Mouse (Mus musculus): ENCODE measurements at regions not wholly inside any gene's neighbourhood (a gene's known extent, or its start where the extent isn't known, plus 50 kb on each side); places are given as distances from the start of the nearest gene placed in this dataset.

- no peak for DNase-seq (ENCODE audit: low read depth in 1 of 2, low spot score in 2 of 2)
- no peaks in the 10 kb centered on the region for H3K36me3 ChIP-seq (ENCODE audit: control insufficient read depth, insufficient read depth, low read length)
- H3K4me1 ChIP-seq (ENCODE audit: control insufficient read depth, insufficient read depth, insufficient read length), result no peaks in the 10 kb centered on the region
- no peak overlapping the region for H3K27ac ChIP-seq (ENCODE audit: insufficient read depth, low read length)
- TF ChIP-seq CTCF (IDR thresholded peaks at IDR 0.05; ENCODE audit: extremely low read depth, insufficient read depth, insufficient read length, insufficient replicate concordance) (no peak), POLR2A (IDR thresholded peaks at IDR 0.05; ENCODE audit: low read depth, low read length) (no peak)
- no peaks in the 10 kb centered on the region for H3K27me3 ChIP-seq (ENCODE audit: control insufficient read depth, insufficient read depth, low read length)
- H3K4me3 ChIP-seq (ENCODE audit: extremely low read depth, insufficient read depth, insufficient read length), result no peak overlapping the region
- WGBS, result 89% methylated on average over 8 of the region's 8 CpGs
Measured at GRCm38 (mm10) chr3:128220776-128221550, 324.8 kb upstream of the Fam241a start.

DNA sequence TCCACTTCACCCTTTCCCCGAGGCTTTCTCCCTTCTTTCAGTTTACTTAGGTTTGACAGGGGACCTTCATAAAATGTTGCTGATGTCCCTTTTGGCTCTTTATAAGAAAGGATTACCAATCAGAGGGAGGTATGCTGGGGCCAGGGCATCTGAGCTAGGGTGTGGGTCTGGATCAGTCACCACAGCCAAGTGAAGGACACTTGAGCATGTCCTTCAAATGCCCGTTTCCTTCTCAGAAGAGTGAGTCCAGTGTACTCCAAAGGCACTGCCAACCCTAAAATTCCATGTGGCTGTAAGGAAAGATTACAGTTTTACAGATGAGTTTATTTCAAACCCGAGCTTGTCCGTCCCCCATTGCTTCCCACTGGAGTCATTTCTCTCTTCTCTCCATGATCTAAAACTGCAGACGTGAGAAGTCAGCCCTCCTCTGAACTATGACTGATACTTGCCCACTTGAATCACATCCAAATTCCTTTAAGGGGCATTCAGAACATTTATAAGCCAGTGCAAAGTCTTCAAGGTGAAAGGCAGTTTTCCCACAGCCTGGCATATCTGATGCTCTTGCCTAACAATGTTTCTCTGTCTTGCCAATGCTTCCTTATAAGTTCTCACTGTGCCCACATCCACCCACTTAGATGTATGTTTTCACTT lies 321.8 kb upstream of the Fam241a start:
- DNase-seq (ENCODE audit: low read depth in 1 of 2, low spot score in 2 of 2), result no peak
- WGBS, result 83% methylated on average over 5 of the region's 5 CpGs
- H3K4me3 ChIP-seq (ENCODE audit: extremely low read depth, insufficient read depth, insufficient read length), result no peak overlapping the region
- TF ChIP-seq POLR2A (IDR thresholded peaks at IDR 0.05; ENCODE audit: low read depth, low read length), result no peak
- TF ChIP-seq CTCF (IDR thresholded peaks at IDR 0.05; ENCODE audit: extremely low read depth, insufficient read depth, insufficient read length, insufficient replicate concordance), result no peak
- no peaks in the 10 kb centered on the region for H3K27me3 ChIP-seq (ENCODE audit: control insufficient read depth, insufficient read depth, low read length)
- H3K4me1 ChIP-seq (ENCODE audit: control insufficient read depth, insufficient read depth, insufficient read length), result no peaks in the 10 kb centered on the region
- H3K36me3 ChIP-seq (ENCODE audit: control insufficient read depth, insufficient read depth, low read length), result no peaks in the 10 kb centered on the region
- no peak overlapping the region for H3K27ac ChIP-seq (ENCODE audit: insufficient read depth, low read length)

DNA sequence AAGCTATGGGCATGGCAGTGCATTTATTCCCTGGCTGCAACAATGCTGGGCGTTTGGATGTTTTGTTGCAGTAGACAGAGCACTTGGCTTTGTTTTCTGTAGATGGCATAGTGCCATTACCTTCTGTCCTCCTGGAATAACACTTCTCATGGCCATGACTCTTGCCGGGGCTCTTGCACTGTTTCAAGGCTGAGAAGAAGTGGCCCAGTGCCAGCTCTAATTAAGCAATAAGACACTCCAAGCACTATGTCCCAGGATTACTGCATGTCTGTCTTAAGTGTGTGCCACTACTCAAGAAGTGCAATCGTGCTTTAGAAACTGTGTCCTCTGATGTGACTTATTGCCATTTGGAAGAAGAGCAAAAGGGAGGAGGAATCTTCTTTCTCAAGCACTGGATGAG lies 316.1 kb upstream of the Fam241a start:
- Histone ChIP-seq H3K4me3 (ENCODE audit: extremely low read depth, insufficient read depth, insufficient read length) (no peak overlapping the region), H3K4me1 (ENCODE audit: control insufficient read depth, insufficient read depth, insufficient read length) (no peaks in the 10 kb centered on the region), H3K27me3 (ENCODE audit: control insufficient read depth, insufficient read depth, low read length) (no peaks in the 10 kb centered on the region), H3K36me3 (ENCODE audit: control insufficient read depth, insufficient read depth, low read length) (no peaks in the 10 kb centered on the region), H3K27ac (ENCODE audit: insufficient read depth, low read length) (no peak overlapping the region)
- DNase-seq (ENCODE audit: low read depth in 1 of 2, low spot score in 2 of 2), result no peak
- TF ChIP-seq CTCF (IDR thresholded peaks at IDR 0.05; ENCODE audit: extremely low read depth, insufficient read depth, insufficient read length, insufficient replicate concordance), result no peak
- no peak for TF ChIP-seq POLR2A (IDR thresholded peaks at IDR 0.05; ENCODE audit: low read depth, low read length)
- 76% methylated on average over 3 of the region's 3 CpGs for WGBS

GRCm38 (mm10) chr3:128210591-128210990 lies 314.5 kb upstream of the Fam241a start:
- H3K36me3 ChIP-seq (ENCODE audit: control insufficient read depth, insufficient read depth, low read length), result no peaks in the 10 kb centered on the region
- no peak for TF ChIP-seq CTCF (IDR thresholded peaks at IDR 0.05; ENCODE audit: extremely low read depth, insufficient read depth, insufficient read length, insufficient replicate concordance)
- no peak for TF ChIP-seq POLR2A (IDR thresholded peaks at IDR 0.05; ENCODE audit: low read depth, low read length)
- H3K27me3 ChIP-seq (ENCODE audit: control insufficient read depth, insufficient read depth, low read length), result no peaks in the 10 kb centered on the region
- no peak overlapping the region for H3K27ac ChIP-seq (ENCODE audit: insufficient read depth, low read length)
- no peak overlapping the region for H3K4me3 ChIP-seq (ENCODE audit: extremely low read depth, insufficient read depth, insufficient read length)
- WGBS, result 85% methylated on average over 1 of the region's 1 CpGs
- no peaks in the 10 kb centered on the region for H3K4me1 ChIP-seq (ENCODE audit: control insufficient read depth, insufficient read depth, insufficient read length)
- DNase-seq (ENCODE audit: low read depth in 1 of 2, low spot score in 2 of 2), result no peak

- H3K36me3 ChIP-seq (ENCODE audit: control insufficient read depth, insufficient read depth, low read length), result no peaks in the 10 kb centered on the region
- TF ChIP-seq POLR2A (IDR thresholded peaks at IDR 0.05; ENCODE audit: low read depth, low read length) (no peak), CTCF (IDR thresholded peaks at IDR 0.05; ENCODE audit: extremely low read depth, insufficient read depth, insufficient read length, insufficient replicate concordance) (no peak)
- 79% methylated on average over 3 of the region's 3 CpGs for WGBS
- no peaks in the 10 kb centered on the region for H3K27me3 ChIP-seq (ENCODE audit: control insufficient read depth, insufficient read depth, low read length)
- no peak overlapping the region for H3K4me3 ChIP-seq (ENCODE audit: extremely low read depth, insufficient read depth, insufficient read length)
- no peak overlapping the region for H3K27ac ChIP-seq (ENCODE audit: insufficient read depth, low read length)
- no peaks in the 10 kb centered on the region for H3K4me1 ChIP-seq (ENCODE audit: control insufficient read depth, insufficient read depth, insufficient read length)
- DNase-seq (ENCODE audit: low read depth in 1 of 2, low spot score in 2 of 2), result no peak
Measured at GRCm38 (mm10) chr3:128206948-128207347, 310.8 kb upstream of the Fam241a start.

DNA sequence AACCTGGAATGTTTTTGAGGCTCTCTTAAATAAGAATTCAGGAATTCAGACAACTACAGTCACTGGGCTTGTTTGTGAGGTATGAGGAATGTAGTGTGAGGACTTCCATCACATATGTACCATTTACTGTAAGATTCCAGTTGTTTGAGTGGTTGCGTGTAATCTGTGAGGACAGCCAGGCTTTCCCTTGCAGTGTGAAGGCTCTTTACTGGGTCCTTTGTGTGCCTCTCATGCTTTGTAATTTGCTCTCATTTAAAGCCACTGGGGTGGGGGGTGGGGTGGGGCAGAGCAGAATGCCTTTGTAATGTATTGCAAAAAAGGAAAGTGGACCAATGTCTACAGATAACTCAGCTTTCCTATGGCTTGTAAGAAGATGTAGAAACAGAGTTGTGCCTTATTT lies 310.4 kb upstream of the Fam241a start:
- no peaks in the 10 kb centered on the region for H3K4me1 ChIP-seq (ENCODE audit: control insufficient read depth, insufficient read depth, insufficient read length)
- TF ChIP-seq POLR2A (IDR thresholded peaks at IDR 0.05; ENCODE audit: low read depth, low read length) (no peak), CTCF (IDR thresholded peaks at IDR 0.05; ENCODE audit: extremely low read depth, insufficient read depth, insufficient read length, insufficient replicate concordance) (no peak)
- no peak for DNase-seq (ENCODE audit: low read depth in 1 of 2, low spot score in 2 of 2)
- no peak overlapping the region for H3K4me3 ChIP-seq (ENCODE audit: extremely low read depth, insufficient read depth, insufficient read length)
- H3K27ac ChIP-seq (ENCODE audit: insufficient read depth, low read length), result no peak overlapping the region
- no peaks in the 10 kb centered on the region for H3K27me3 ChIP-seq (ENCODE audit: control insufficient read depth, insufficient read depth, low read length)
- no peaks in the 10 kb centered on the region for H3K36me3 ChIP-seq (ENCODE audit: control insufficient read depth, insufficient read depth, low read length)
- WGBS, result 95% methylated on average over 1 of the region's 1 CpGs

Data from spleen, adult 2 months (tissue).